Mouse (Mus musculus) limb, embryonic 15.5 days (tissue): Measurements from ENCODE around the gene Kcna4. TPM values are rescaled to one million over a fixed set of nuclear protein-coding genes. Genes with fewer than 3 reads are reported as not detected.

Experiments used
- ATAC-seq: fragments of 200-750 bp; cut with Nextera tagmentation; 2 replicates; pipeline ENCODE4 v1.8.0; 2017; ENCODE audit warnings: low read depth, moderate TSS enrichment; ENCODE audit not compliant: insufficient number of reproducible peaks, low FRiP score, low TSS enrichment
- H3K27ac ChIP-seq: fragments of 300-500 bp; sonication (generic); 2 replicates; pipeline ENCODE4 v1.5.1; 2015; ENCODE audit warnings: moderate library complexity, mild to moderate bottlenecking, inconsistent platforms
- H3K27me3 ChIP-seq: fragments of 300-500 bp; sonication (generic); 2 replicates; pipeline ENCODE4 v1.6.1; 2015; ENCODE audit warnings: inconsistent platforms
- H3K36me3 ChIP-seq: fragments of 300-500 bp; sonication (generic); 2 replicates; pipeline ENCODE4 v1.6.1; 2015; ENCODE audit warnings: inconsistent platforms
- H3K4me1 ChIP-seq: fragments of 300-500 bp; sonication (generic); 2 replicates; pipeline ENCODE4 v1.6.1; 2015; ENCODE audit warnings: inconsistent platforms
- H3K4me2 ChIP-seq: fragments of 300-500 bp; sonication (generic); 2 replicates; pipeline ENCODE4 v1.6.1; 2015; ENCODE audit warnings: mild to moderate bottlenecking, inconsistent platforms
- H3K4me3 ChIP-seq: fragments of 300-500 bp; sonication (generic); 2 replicates; pipeline ENCODE4 v1.5.1; 2015; ENCODE audit warnings: mild to moderate bottlenecking, inconsistent platforms
- H3K9ac ChIP-seq: fragments of 300-500 bp; sonication (generic); 2 replicates; pipeline ENCODE4 v1.6.1; 2015; ENCODE audit warnings: inconsistent platforms
- H3K9me3 ChIP-seq: fragments of 300-500 bp; sonication (generic); 2 replicates; pipeline ENCODE4 v1.6.1; 2016; ENCODE audit warnings: inconsistent platforms
- WGBS: fragments of 180-500 bp; shearing (Covaris S2); methylation state at CpG from one replicate; pipeline ENCODE4 v1.1.7; 2015; 5-methylcytosine and 5-hydroxymethylcytosine counted together
- polyA plus RNA-seq: library from polyadenylated mRNA; unstranded; fragments of >200 nt; fragmentation: Nextera tagmentation; extraction: Ambion mirVana; gene quantifications from 2 replicates; pipeline ENCODE4 v1.2.1, GENCODE M21; 2015

Gene Kcna4
- polyA plus RNA-seq, 1 experiment from 2014 or later: 4.3 TPM

DNA sequence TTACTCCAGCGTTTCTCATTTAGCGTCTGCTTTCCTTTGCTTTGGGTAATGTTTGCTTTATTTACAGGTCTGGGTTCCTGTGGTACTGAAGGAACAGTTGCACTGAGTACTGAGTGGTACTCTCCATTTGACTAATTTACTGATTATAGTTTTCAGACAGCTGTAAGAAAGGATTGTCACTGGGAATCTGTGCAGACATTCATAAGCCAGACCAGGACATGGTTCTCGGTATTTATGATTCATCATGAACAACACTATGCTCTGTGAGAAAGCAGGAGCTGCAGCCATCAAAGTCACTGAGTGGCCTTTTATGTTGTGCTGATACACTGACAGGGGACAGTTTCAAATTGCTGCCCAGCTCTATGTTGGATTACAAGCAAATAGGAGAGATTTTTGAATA lies 33.7 kb downstream of the Kcna4 start:
- ATAC-seq: no peak
- 82% methylated on average over 3 of the region's 3 CpGs for WGBS

DNA sequence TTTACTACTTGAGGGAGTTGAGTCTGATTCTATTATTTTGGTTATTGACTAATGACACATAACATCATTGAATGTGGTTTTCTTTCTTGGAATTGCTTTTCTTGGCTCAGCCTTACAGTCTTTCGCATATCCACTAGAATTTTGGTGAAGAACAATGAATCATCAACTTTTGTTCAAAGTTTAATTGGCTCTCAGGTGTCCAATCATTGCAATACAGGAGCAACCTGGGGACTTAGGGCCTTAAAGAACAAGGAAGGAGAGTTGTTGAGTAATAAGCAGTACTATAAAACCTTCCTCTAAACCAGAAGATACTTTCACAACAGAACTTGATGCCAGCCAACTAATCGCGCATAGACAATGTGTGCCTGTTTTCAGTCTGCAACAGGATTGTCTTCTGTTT lies 36.8 kb downstream of the Kcna4 start:
- Histone ChIP-seq H3K4me3 (no peak overlapping the region), H3K27ac (no peak overlapping the region), H3K9me3 (no peaks in the 10 kb centered on the region), H3K4me2 (no peak overlapping the region), H3K36me3 (no peaks in the 10 kb centered on the region), H3K27me3 (no peaks in the 10 kb centered on the region), H3K9ac (no peak overlapping the region), H3K4me1 (no peaks in the 10 kb centered on the region)
- ATAC-seq: no peak
- 90% methylated on average over 3 of the region's 3 CpGs for WGBS

More for the DNA sequence above, 33.7 kb downstream of the Kcna4 start:
- no peak overlapping the region for H3K9ac ChIP-seq
- no peak overlapping the region for H3K27ac ChIP-seq
- no peaks in the 10 kb centered on the region for H3K36me3 ChIP-seq
- H3K4me3 ChIP-seq: no peak overlapping the region
- no peak overlapping the region for H3K4me2 ChIP-seq
- no peaks in the 10 kb centered on the region for H3K9me3 ChIP-seq
- no peaks in the 10 kb centered on the region for H3K27me3 ChIP-seq
- no peaks in the 10 kb centered on the region for H3K4me1 ChIP-seq

DNA sequence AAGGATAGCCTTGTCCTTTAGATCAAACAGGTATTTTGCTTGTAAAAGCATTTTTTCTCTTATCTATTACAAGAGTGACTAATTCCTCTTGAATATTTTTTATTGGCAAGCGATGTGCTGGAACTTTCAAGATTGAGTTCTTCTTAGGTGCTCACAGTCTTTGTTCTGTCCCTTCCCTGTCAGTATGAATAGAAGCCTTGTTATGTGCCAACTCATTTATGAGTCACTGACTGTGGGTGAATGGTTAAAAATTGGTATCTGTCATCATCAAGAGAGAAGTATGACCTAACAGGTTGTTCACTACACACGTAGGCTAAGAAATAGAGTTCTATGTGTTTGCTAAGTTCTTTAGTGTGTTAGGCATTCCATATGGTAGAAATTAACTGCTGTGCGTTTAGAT lies 50.9 kb downstream of the Kcna4 start:
- Histone ChIP-seq H3K27ac (no peak overlapping the region), H3K9me3 (no peaks in the 10 kb centered on the region), H3K9ac (no peak overlapping the region), H3K27me3 (no peaks in the 10 kb centered on the region), H3K36me3 (no peaks in the 10 kb centered on the region), H3K4me1 (no peaks in the 10 kb centered on the region), H3K4me2 (no peak overlapping the region), H3K4me3 (no peak overlapping the region)
- no peak for ATAC-seq
- 63% methylated on average over 3 of the region's 3 CpGs for WGBS

DNA sequence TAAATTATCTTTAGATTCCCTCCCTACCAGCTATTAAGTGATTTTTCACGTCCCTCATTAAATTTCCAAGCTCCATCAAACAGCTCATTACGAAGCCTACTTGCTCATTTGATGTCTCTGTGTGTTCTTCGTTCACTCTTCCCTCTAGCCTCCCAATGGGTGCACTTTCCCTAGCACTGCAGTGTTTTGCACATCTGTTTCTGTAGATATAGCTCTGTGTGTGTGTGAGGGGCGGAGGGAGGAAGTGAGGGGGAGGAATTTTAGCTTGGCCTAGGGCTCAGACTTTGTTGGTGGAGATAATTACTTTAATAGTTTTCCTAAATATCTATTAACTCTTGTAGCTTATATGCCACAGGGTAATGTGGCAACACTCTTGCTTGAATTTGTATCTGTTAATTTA lies 54.4 kb downstream of the Kcna4 start:
- Histone ChIP-seq H3K4me1 (no peaks in the 10 kb centered on the region), H3K27me3 (no peaks in the 10 kb centered on the region), H3K4me2 (no peak overlapping the region), H3K9ac (no peak overlapping the region), H3K9me3 (no peaks in the 10 kb centered on the region), H3K4me3 (no peak overlapping the region), H3K36me3 (no peaks in the 10 kb centered on the region), H3K27ac (no peak overlapping the region)
- 34% methylated on average over 4 of the region's 4 CpGs for WGBS
- no peak for ATAC-seq

DNA sequence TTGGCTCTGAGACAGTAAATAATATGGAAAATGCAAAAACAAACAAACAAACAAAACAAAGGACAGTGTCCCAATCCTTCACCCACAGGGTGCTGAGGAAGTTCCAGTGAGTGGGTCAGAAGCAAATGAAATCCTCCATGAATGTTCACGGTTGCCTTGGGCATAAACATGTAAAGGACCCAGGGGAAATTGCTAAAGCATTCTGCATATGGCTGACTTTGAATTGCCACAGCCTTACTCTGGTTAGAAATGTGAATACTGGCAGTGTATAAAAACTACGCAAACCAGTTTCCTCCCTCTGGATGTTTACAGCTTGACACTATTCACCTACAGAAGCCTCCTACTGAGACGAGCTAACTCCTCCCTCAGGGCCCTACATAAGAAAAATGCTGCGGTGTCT lies 54.9 kb downstream of the Kcna4 start:
- ATAC-seq: no peak
- Histone ChIP-seq H3K4me3 (no peak overlapping the region), H3K9me3 (no peaks in the 10 kb centered on the region), H3K4me2 (no peak overlapping the region), H3K4me1 (no peaks in the 10 kb centered on the region), H3K36me3 (no peaks in the 10 kb centered on the region), H3K9ac (no peak overlapping the region), H3K27me3 (no peaks in the 10 kb centered on the region), H3K27ac (no peak overlapping the region)
- WGBS: 42% methylated on average over 4 of the region's 4 CpGs

Other genes with a start within 250 kb of the Kcna4 start
- not detected in 2 replicates for gene Fshb, start 231.0 kb upstream of the Kcna4 start, polyA plus RNA-seq